Mouse (Mus musculus) small intestine, adult 2 months (tissue): ENCODE data around the gene Tm2d3.

Source experiments
- CTCF ChIP-seq: fragments of 200-500 bp; IDR thresholded peaks from 2 replicates; pipeline ENCODE4 v1.5.1; 2012; ENCODE audit warnings: low read depth, mild to moderate bottlenecking, control low read depth, inconsistent platforms, low read length, moderate library complexity, mixed read lengths; ENCODE audit not compliant: insufficient replicate concordance, insufficient read length; ENCODE audit errors: extremely low read depth
- POLR2A ChIP-seq: fragments of 200-500 bp; IDR thresholded peaks from 2 replicates; pipeline ENCODE4 v1.6.1; 2012; ENCODE audit warnings: low read depth, mild to moderate bottlenecking, control low read depth, inconsistent platforms, low read length, moderate library complexity

GRCm38 (mm10) chr7:65734024-65734423 lies 43.1 kb downstream of the Tm2d3 start:
- TF ChIP-seq POLR2A (no peak), CTCF (no peak; the same call in 1 of the 2 replicates)
